Mouse (Mus musculus): ENCODE measurements around the gene Ano6. TPM values are rescaled to one million over a fixed set of nuclear protein-coding genes. Genes with fewer than 3 reads are reported as not detected.

Ano6 gene
- 10 to 100 TPM; 26.9 to 32.4 TPM for total RNA-seq (2021)
- long read RNA-seq, experiment 1, full-length matches to known transcripts = 5 of 10 reads
- long read RNA-seq, experiment 1, partial matches to known transcripts = 0 of 10 reads
- long read RNA-seq, experiment 1, other reads (novel, unspliced or antisense) = 5 of 10 reads
- long read RNA-seq, experiment 2, full-length matches to known transcripts = 6 of 18 reads
- long read RNA-seq, experiment 2, partial matches to known transcripts = 6 of 18 reads
- long read RNA-seq, experiment 2, other reads (novel, unspliced or antisense) = 6 of 18 reads

- Histone ChIP-seq H3K27ac (peak within 1 kb of the TSS; percentile 89), H3K4me3 (peak within 1 kb of the TSS; percentile 90)
- peak; percentile 92 to 93 for DNase-seq (ENCODE audit: low spot score in 2 of 2)
- peak; percentile 51 for TF ChIP-seq CTCF (conservative IDR thresholded peaks at IDR 0.05)
Measured at GRCm38 (mm10) chr15:95790529-95791071, at the start of gene Ano6. Gene Ano6, plus strand, starts transcription at chr15:95790843.

DNA sequence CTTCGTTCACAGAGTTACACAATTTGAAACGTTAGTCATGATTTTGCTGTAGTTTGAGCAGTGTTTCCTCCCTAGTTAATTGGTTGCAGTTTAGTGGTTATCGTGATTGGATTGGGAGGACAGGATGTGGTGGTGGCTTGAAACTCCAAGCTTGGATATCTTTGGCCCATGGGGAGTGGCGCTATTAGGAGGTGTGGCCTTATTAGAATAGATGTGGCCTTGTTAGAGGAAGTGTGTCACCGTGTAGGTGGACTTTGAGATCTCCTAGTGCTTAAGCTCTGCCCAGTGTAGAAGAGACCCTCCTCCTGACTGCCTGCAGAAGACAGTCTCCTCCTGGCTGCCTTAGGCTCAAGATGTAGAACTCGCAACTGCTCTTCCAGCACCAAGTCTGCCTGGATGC lies 47.7 kb upstream of the Ano6 start:
- Histone ChIP-seq H3K27ac (no peak overlapping the region), H3K4me3 (no peak overlapping the region)
- TF ChIP-seq CTCF (conservative IDR thresholded peaks at IDR 0.05) = no peak
- DNase-seq (ENCODE audit: low spot score in 2 of 2) = no peak

GRCm38 (mm10) chr15:95743856-95744255 lies 46.8 kb upstream of the Ano6 start:
- DNase-seq (ENCODE audit: low spot score in 2 of 2) = no peak

GRCm38 (mm10) chr15:95745346-95746106 lies 45.1 kb upstream of the Ano6 start:
- H3K4me3 ChIP-seq = no peak overlapping the region
- DNase-seq (ENCODE audit: low spot score in 2 of 2) = no peak
- no peak for TF ChIP-seq CTCF (conservative IDR thresholded peaks at IDR 0.05)
- H3K27ac ChIP-seq = no peak overlapping the region

More at GRCm38 (mm10) chr15:95743856-95744255, 46.8 kb upstream of the Ano6 start:
- Histone ChIP-seq H3K4me3 (no peak overlapping the region), H3K27ac (no peak overlapping the region)
- TF ChIP-seq CTCF (conservative IDR thresholded peaks at IDR 0.05) = no peak

DNA sequence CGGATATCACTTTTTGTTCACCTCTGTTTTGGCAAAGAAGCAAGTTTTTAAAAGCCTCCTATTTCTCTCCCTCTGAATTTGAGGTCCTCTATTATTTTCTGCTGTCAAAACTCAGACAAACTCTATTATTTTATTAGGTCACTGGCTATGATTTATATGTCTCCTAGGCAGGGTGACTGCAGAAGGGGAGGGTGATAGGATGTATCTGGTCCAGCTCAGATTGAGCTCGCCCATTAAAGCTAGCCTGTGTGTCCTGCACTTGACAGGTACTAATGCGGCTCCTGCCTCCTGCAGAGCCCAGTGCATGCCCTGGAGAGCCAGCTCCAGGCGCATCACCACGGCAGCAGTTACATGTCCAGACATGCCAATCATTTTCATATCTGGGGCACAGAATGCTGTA lies 44.1 kb upstream of the Ano6 start:
- TF ChIP-seq CTCF (conservative IDR thresholded peaks at IDR 0.05) = no peak
- H3K27ac ChIP-seq = no peak overlapping the region
- H3K4me3 ChIP-seq = no peak overlapping the region
- DNase-seq (ENCODE audit: low spot score in 2 of 2) = no peak

GRCm38 (mm10) chr15:95746955-95747931 lies 43.4 kb upstream of the Ano6 start:
- H3K4me3 ChIP-seq = no peak overlapping the region
- TF ChIP-seq CTCF (conservative IDR thresholded peaks at IDR 0.05) = no peak
- H3K27ac ChIP-seq = no peak overlapping the region
- no peak for DNase-seq (ENCODE audit: low spot score in 2 of 2)

- TF ChIP-seq CTCF (conservative IDR thresholded peaks at IDR 0.05) = no peak
- no peak for DNase-seq (ENCODE audit: low spot score in 2 of 2)
- no peak overlapping the region for H3K4me3 ChIP-seq
- H3K27ac ChIP-seq = no peak overlapping the region
Measured at GRCm38 (mm10) chr15:95749216-95749615, 41.4 kb upstream of the Ano6 start.

GRCm38 (mm10) chr15:95750038-95750437 lies 40.6 kb upstream of the Ano6 start:
- H3K27ac ChIP-seq = no peak overlapping the region
- peak in 1 of 2 experiments; percentile 7 for DNase-seq (ENCODE audit: low spot score in 2 of 2)
- no peak for TF ChIP-seq CTCF (conservative IDR thresholded peaks at IDR 0.05)
- no peak overlapping the region for H3K4me3 ChIP-seq

DNA sequence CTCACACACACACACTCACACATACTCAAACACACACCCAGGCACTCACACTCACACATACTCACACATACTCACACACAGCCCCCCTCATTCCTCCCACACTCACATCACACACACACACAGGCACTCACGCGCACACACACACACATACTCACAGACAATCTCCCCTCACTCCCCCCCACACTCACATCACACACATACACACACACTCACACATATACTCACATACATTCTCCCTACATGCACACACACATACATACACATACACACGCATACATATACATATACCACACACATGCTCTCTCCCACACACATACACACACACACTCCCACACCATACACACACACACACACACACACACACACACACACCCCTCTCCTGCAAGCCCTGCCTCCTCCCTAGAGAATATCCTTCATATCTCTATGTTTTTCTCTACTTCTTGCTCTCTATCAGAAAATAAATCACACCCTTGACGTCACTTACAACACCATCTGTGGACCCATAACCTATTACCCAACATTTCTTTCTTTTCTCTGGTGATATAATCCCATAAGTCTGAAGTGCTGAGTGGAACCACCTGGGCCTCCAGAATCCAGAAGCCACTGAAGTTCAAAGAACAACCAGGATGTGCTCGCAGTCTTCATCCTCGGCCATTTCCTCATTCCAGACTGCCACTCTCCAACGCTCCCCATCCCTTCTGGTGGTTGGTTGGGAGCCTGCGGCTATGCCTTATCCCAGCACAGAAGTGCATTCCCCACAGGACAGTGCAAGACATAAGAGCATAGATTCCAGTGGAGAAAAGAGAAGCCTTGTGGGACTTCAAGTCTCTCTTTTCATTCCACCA lies 38.6 kb upstream of the Ano6 start:
- TF ChIP-seq CTCF (conservative IDR thresholded peaks at IDR 0.05) = no peak
- no peak overlapping the region for H3K4me3 ChIP-seq
- peak in 1 of 2 experiments; percentile 5 for DNase-seq (ENCODE audit: low spot score in 2 of 2)
- no peak overlapping the region for H3K27ac ChIP-seq

DNA sequence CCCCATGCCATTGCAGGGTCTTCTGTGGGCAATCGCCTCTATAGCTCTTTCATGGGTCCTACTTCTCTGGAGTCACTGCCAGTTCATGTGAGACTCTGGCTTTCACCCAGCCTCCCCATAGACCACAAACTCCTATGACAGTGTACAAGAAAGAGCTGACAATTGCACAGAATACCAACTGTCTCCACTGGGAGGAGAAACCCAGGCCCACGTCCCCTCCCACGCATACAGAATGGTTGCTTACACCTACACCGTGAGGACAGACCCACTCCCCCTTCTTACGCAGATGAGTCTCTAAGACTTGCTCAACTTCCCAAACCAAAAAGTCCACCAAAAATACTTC lies 38.0 kb upstream of the Ano6 start:
- H3K27ac ChIP-seq = no peak overlapping the region
- no peak overlapping the region for H3K4me3 ChIP-seq
- DNase-seq (ENCODE audit: low spot score in 2 of 2) = no peak
- no peak; the same call in none of the 2 replicates for TF ChIP-seq CTCF (conservative IDR thresholded peaks at IDR 0.05)

DNA sequence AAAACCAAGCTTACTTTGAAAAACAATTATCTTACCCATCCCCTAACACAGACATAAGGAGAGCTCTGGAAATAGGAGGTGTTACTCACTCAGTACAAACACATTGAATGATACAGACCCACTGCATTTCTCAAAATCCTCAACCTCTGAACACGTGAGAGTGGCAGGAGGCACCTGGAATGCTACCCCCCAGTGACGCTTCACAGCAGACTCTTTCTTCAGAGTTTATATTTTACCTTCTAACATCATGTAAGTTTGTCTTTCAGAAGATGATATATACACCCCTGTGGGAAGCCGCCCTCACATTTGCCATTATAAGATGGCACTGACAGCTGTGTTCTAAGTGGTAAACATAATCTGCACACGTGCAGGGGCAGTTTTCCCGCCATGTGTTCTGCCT lies 37.6 kb upstream of the Ano6 start:
- no peak for DNase-seq (ENCODE audit: low spot score in 2 of 2)
- TF ChIP-seq CTCF (conservative IDR thresholded peaks at IDR 0.05) = no peak

GRCm38 (mm10) chr15:95757169-95757568 lies 33.5 kb upstream of the Ano6 start:
- TF ChIP-seq CTCF (conservative IDR thresholded peaks at IDR 0.05) = no peak
- Histone ChIP-seq H3K4me3 (no peak overlapping the region), H3K27ac (0 out of 2 replicates have a peak overlapping the region, but pooled peaks have one; percentile 1)
- DNase-seq (ENCODE audit: low spot score in 2 of 2) = peak; percentile 38 to 53

More for the DNA sequence above, 37.6 kb upstream of the Ano6 start:
- Histone ChIP-seq H3K4me3 (no peak overlapping the region), H3K27ac (no peak overlapping the region)
